Mouse (Mus musculus): ENCODE results near the gene Dnm3. TPM values are rescaled to one million over a fixed set of nuclear protein-coding genes. Genes with fewer than 3 reads are reported as not detected.

The Dnm3 gene
- polyA plus RNA-seq, 1 experiment: 0.43 TPM

DNA sequence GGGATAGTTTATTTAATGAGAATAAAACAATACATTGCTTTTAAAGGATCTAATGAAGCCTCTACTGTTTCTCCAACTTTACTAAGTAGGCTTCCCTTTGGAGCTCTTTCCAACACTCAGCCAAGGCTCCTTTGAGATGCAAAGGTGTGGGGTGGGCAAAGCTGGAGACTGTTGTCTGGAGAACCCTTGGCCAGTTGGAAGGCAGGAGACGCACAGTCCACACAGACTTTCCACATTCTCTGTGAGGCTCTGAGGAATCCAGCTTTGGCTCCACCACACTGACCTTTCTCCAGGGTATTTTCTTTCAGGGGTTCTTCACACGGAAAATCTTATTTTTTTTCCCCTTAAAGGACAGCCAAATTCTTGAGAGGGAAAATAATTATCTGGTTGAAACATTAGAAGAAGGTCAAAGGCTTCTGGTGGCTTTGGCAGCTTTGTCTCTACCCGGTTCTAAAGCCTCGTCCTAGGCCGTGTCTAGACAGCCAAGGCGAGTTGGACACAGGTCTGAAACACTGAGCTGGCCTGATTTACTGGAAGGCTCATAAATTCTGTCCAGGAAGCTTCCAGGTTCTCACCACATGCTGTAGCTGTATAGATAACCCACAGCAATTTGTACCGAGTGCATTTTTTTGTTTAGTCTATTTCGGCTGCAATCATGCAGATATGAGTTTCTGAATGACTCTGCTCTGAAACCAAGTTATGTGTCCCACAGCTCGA is 383.9 kb downstream of the Dnm3 start:
- no peak for DNase-seq (ENCODE audit: low read depth in 1 of 2, low spot score in 2 of 2)
- 68% methylated on average over 9 of the region's 9 CpGs for WGBS
- TF ChIP-seq POLR2A (IDR thresholded peaks at IDR 0.05; ENCODE audit: low read depth, low read length): no peak
- TF ChIP-seq CTCF (IDR thresholded peaks at IDR 0.05; ENCODE audit: extremely low read depth, insufficient read depth, insufficient read length, insufficient replicate concordance): no peak

DNA sequence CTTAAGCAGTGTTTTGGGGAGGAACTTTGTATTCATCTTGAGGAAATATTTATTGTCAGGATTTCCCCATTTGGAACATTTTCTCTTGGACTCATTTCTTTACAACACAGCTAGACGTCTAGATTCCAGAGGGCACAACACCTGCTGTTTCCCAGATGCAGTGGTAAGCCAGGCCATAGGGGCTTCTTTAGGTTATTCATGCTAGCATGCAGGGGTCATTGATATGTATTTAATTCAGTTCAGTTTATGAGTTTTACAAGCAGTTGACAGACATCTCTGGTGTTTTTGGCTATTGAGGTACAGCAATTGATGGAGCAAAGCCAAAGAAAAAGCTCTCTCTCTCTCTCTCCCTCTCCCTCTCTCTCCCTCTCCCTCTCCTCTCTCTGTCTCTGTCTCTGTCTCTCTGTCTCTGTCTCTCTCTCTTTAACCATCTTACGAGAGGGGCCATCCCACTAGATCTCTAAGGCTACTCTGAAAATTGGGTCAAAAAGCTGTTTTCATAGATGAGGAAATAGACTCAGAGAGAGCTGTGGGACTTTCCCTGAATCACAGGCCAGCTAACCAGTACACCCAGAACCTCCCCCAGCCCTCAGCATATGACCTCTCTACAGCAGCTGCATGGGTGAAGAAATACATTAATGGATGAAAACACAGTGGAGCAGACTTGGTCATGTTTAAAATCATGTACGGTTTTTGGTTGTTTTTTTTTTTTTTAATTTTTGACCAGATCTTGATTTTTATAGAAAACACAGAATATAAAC is 384.8 kb downstream of the Dnm3 start:
- Histone ChIP-seq H3K27me3 (ENCODE audit: control insufficient read depth, insufficient read depth, low read length) (no peaks in the 10 kb centered on the region), H3K4me3 (ENCODE audit: extremely low read depth, insufficient read depth, insufficient read length) (no peak overlapping the region), H3K36me3 (ENCODE audit: control insufficient read depth, insufficient read depth, low read length) (no peaks in the 10 kb centered on the region), H3K4me1 (ENCODE audit: control insufficient read depth, insufficient read depth, insufficient read length) (no peaks in the 10 kb centered on the region), H3K27ac (ENCODE audit: insufficient read depth, low read length) (no peak overlapping the region)
- TF ChIP-seq POLR2A (IDR thresholded peaks at IDR 0.05; ENCODE audit: low read depth, low read length) (no peak), CTCF (IDR thresholded peaks at IDR 0.05; ENCODE audit: extremely low read depth, insufficient read depth, insufficient read length, insufficient replicate concordance) (no peak)
- DNase-seq (ENCODE audit: low read depth in 1 of 2, low spot score in 2 of 2): no peak
- 80% methylated on average over 3 of the region's 3 CpGs for WGBS

More for the DNA sequence above, 383.9 kb downstream of the Dnm3 start:
- H3K36me3 ChIP-seq (ENCODE audit: control insufficient read depth, insufficient read depth, low read length): no peaks in the 10 kb centered on the region
- H3K4me1 ChIP-seq (ENCODE audit: control insufficient read depth, insufficient read depth, insufficient read length): no peaks in the 10 kb centered on the region
- no peak overlapping the region for H3K4me3 ChIP-seq (ENCODE audit: extremely low read depth, insufficient read depth, insufficient read length)
- H3K27me3 ChIP-seq (ENCODE audit: control insufficient read depth, insufficient read depth, low read length): no peaks in the 10 kb centered on the region
- no peak overlapping the region for H3K27ac ChIP-seq (ENCODE audit: insufficient read depth, low read length)

DNA sequence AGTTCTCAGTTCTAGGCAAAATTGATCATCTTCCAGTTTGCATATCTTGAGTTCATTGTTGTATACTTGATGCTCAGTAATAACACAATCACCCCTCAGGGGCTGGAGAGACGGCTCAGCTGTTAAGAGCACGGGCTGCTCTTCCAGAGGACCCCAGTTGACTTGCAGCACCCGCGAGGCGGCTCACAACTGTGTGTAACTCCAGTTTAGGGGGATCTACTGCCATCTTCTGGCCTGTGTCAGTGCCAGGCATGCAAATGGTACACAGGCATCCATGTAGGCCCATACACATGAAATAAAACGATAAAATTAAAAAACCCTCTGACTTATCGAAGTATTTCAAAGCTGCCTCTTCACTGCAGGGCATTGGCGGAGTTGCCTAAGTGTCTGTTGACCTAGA is 385.4 kb downstream of the Dnm3 start:
- DNase-seq (ENCODE audit: low read depth in 1 of 2, low spot score in 2 of 2): no peak
- WGBS: 87% methylated on average over 8 of the region's 8 CpGs
- H3K27ac ChIP-seq (ENCODE audit: insufficient read depth, low read length): no peak overlapping the region
- no peaks in the 10 kb centered on the region for H3K36me3 ChIP-seq (ENCODE audit: control insufficient read depth, insufficient read depth, low read length)
- no peaks in the 10 kb centered on the region for H3K27me3 ChIP-seq (ENCODE audit: control insufficient read depth, insufficient read depth, low read length)
- no peaks in the 10 kb centered on the region for H3K4me1 ChIP-seq (ENCODE audit: control insufficient read depth, insufficient read depth, insufficient read length)
- TF ChIP-seq CTCF (IDR thresholded peaks at IDR 0.05; ENCODE audit: extremely low read depth, insufficient read depth, insufficient read length, insufficient replicate concordance) (no peak), POLR2A (IDR thresholded peaks at IDR 0.05; ENCODE audit: low read depth, low read length) (no peak)
- H3K4me3 ChIP-seq (ENCODE audit: extremely low read depth, insufficient read depth, insufficient read length): no peak overlapping the region

DNA sequence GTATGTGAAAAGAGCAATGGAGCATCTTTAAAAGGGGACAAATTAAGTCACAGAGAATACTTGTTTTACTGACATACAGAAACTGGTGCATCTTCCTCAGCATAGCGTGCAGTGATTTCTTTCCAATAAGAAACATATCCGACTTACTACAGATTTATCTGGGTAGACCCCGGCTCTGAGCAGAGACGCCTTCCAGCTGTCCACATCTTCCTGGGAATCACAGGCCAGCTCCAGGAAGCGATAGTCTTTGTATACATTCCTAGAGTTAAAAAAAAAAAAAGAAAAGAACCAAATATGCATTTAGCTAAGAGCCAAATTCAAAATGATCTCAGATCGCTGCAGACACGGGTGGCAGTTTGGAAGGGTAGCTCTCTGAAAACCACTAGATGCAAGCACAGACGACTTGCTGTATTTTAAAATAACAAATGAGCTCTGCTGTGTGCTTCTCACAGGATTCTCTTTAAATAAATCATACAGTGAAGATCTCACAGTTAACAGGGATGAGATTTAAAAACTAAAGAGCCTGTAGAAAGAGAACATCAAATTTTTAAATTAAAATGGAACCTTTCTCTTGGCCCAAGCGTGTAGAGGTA is 393.9 kb downstream of the Dnm3 start:
- Histone ChIP-seq H3K4me1 (ENCODE audit: control insufficient read depth, insufficient read depth, insufficient read length) (no peaks in the 10 kb centered on the region), H3K36me3 (ENCODE audit: control insufficient read depth, insufficient read depth, low read length) (no peaks in the 10 kb centered on the region), H3K27ac (ENCODE audit: insufficient read depth, low read length) (no peak overlapping the region), H3K4me3 (ENCODE audit: extremely low read depth, insufficient read depth, insufficient read length) (no peak overlapping the region), H3K27me3 (ENCODE audit: control insufficient read depth, insufficient read depth, low read length) (no peaks in the 10 kb centered on the region)
- TF ChIP-seq CTCF (IDR thresholded peaks at IDR 0.05; ENCODE audit: extremely low read depth, insufficient read depth, insufficient read length, insufficient replicate concordance): no peak
- no peak for TF ChIP-seq POLR2A (IDR thresholded peaks at IDR 0.05; ENCODE audit: low read depth, low read length)
- DNase-seq (ENCODE audit: low read depth in 1 of 2, low spot score in 2 of 2): no peak
- 84% methylated on average over 9 of the region's 9 CpGs for WGBS

DNA sequence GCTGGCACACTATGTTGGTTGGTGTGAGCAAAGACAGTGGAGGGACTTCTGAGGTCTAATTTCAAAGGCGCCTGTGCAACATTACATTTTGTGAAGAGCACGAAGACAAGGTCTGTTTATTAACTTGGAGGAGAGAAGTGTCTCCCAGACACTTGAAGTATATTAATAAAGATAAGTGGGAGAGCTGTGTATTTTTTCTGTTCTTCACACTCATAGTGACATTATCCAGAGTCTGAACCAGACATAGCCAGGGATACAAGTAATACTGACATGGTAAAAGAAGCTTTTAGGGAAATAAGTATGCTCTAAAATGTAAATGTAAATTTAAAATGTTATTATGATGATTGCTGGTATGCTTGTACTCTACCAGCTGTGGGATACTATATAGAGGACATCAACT is 394.5 kb downstream of the Dnm3 start:
- H3K4me1 ChIP-seq (ENCODE audit: control insufficient read depth, insufficient read depth, insufficient read length): no peaks in the 10 kb centered on the region
- no peaks in the 10 kb centered on the region for H3K27me3 ChIP-seq (ENCODE audit: control insufficient read depth, insufficient read depth, low read length)
- TF ChIP-seq CTCF (IDR thresholded peaks at IDR 0.05; ENCODE audit: extremely low read depth, insufficient read depth, insufficient read length, insufficient replicate concordance) (no peak), POLR2A (IDR thresholded peaks at IDR 0.05; ENCODE audit: low read depth, low read length) (no peak)
- H3K4me3 ChIP-seq (ENCODE audit: extremely low read depth, insufficient read depth, insufficient read length): no peak overlapping the region
- no peaks in the 10 kb centered on the region for H3K36me3 ChIP-seq (ENCODE audit: control insufficient read depth, insufficient read depth, low read length)
- 90% methylated on average over 2 of the region's 2 CpGs for WGBS
- H3K27ac ChIP-seq (ENCODE audit: insufficient read depth, low read length): no peak overlapping the region
- no peak for DNase-seq (ENCODE audit: low read depth in 1 of 2, low spot score in 2 of 2)

DNA sequence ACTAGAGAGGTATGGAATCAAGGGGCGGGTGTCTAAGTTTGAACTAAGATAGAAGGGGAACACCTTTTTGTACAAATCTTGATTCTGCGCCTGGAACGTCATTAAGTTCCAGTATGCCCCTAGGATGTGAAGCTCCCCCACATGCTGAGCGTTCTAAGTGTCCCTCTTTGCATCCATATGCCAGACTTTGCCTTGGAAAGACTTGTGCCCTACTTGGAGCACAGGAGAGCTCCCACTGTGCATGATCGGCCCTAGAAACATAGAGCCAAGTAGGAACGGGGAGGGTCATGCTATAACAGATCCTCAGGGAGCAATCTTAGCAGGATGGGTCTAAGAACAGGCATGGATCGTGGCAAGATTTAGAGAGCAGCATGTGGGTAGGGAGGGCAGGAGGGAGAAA is 395.1 kb downstream of the Dnm3 start:
- H3K4me1 ChIP-seq (ENCODE audit: control insufficient read depth, insufficient read depth, insufficient read length): no peaks in the 10 kb centered on the region
- DNase-seq (ENCODE audit: low read depth in 1 of 2, low spot score in 2 of 2): no peak
- TF ChIP-seq CTCF (IDR thresholded peaks at IDR 0.05; ENCODE audit: extremely low read depth, insufficient read depth, insufficient read length, insufficient replicate concordance) (no peak), POLR2A (IDR thresholded peaks at IDR 0.05; ENCODE audit: low read depth, low read length) (no peak)
- H3K27ac ChIP-seq (ENCODE audit: insufficient read depth, low read length): no peak overlapping the region
- H3K4me3 ChIP-seq (ENCODE audit: extremely low read depth, insufficient read depth, insufficient read length): no peak overlapping the region
- H3K36me3 ChIP-seq (ENCODE audit: control insufficient read depth, insufficient read depth, low read length): no peaks in the 10 kb centered on the region
- WGBS: 94% methylated on average over 7 of the region's 7 CpGs
- no peaks in the 10 kb centered on the region for H3K27me3 ChIP-seq (ENCODE audit: control insufficient read depth, insufficient read depth, low read length)
